Mouse (Mus musculus): ENCODE data around the gene Hus1. TPM values are rescaled to one million over a fixed set of nuclear protein-coding genes. Genes with fewer than 3 reads are reported as not detected.
A peak's percentile ranks its signal among the peaks of the same experiment; 100 is the strongest.

The Hus1 gene
- polyA plus RNA-seq, 1 experiment from 2014 or later = 11.9 TPM

DNA sequence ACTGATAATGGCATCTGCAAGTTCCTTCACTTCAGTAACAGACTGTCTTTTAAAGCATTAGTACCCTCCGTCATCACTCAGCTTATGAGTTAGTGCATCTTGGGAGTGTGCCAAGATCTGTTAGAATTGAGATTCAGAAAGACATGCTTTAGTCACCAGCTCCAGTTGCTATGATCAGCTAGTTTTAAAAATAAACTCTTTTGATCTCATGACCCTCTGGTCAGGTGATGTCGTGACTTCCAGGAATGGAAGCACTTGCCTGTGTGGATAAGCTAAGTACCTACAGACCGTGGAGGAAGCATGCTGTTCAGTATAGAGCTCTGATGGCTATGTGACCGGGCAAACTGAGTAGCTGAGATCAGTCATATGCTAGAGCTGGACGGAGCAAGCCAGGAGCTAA, 36.1 kb upstream of the Hus1 start:
- Histone ChIP-seq H3K9ac (replicated peaks; ENCODE audit: low read length) (no peak overlapping the region), H3K27me3 (ENCODE audit: control insufficient read depth, insufficient read depth, low read length) (peaks cover 8% of the 10 kb centered on the region; the same call in 1 of the 2 replicates), H3K36me3 (ENCODE audit: control insufficient read depth, insufficient read depth, low read length) (no peaks in the 10 kb centered on the region), H3K4me3 (replicated peaks; ENCODE audit: low read depth, low read length) (no peak overlapping the region), H3K4me2 (ENCODE audit: low read length) (no peak overlapping the region), H3K27ac (replicated peaks; ENCODE audit: low read depth, low read length) (no peak overlapping the region), H3K9me3 (ENCODE audit: control insufficient read depth, low read length) (no peaks in the 10 kb centered on the region), H3K4me1 (ENCODE audit: control insufficient read depth, insufficient read depth, low read length) (peaks cover 9% of the 10 kb centered on the region; the same call in 1 of the 2 replicates)
- ATAC-seq (ENCODE audit: low FRiP score, low TSS enrichment) = no peak
- DNase-seq = no peak
- WGBS = 83% methylated on average over 5 of the region's 5 CpGs

GRCm38 (mm10) chr11:9046546-9046945, 35.6 kb upstream of the Hus1 start:
- Histone ChIP-seq H3K9ac (replicated peaks; ENCODE audit: low read length) (no peak overlapping the region), H3K27ac (replicated peaks; ENCODE audit: low read depth, low read length) (no peak overlapping the region), H3K36me3 (ENCODE audit: control insufficient read depth, insufficient read depth, low read length) (no peaks in the 10 kb centered on the region), H3K9me3 (ENCODE audit: control insufficient read depth, low read length) (no peaks in the 10 kb centered on the region), H3K4me2 (ENCODE audit: low read length) (no peak overlapping the region), H3K4me3 (replicated peaks; ENCODE audit: low read depth, low read length) (no peak overlapping the region), H3K4me1 (ENCODE audit: control insufficient read depth, insufficient read depth, low read length) (peaks cover 9% of the 10 kb centered on the region; the same call in 1 of the 2 replicates), H3K27me3 (ENCODE audit: control insufficient read depth, insufficient read depth, low read length) (peaks cover 8% of the 10 kb centered on the region; the same call in 1 of the 2 replicates)
- 93% methylated on average over 2 of the region's 2 CpGs for WGBS
- DNase-seq (no peak), ATAC-seq (ENCODE audit: low FRiP score, low TSS enrichment) (no peak)

DNA sequence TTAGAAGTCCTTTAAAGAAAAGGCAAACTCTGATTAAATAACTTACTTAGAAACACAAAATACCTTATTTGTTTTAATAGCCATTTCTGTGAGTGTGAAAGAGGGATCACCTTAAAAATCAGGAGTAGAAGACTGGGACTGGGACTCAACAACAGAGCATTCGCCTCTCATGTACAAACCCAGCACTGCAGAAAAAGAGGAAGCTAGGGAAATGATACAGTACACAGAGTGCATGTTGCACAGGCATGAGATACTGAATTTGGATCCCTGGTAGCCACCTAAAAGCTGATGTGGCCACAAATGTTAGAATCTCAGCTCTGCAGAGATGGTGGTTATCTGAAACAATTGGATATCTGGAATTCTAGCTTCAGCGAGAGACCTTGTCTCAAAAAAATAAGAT, 20.5 kb upstream of the Hus1 start:
- DNase-seq (no peak), ATAC-seq (ENCODE audit: low FRiP score, low TSS enrichment) (no peak)
- WGBS = 85% methylated on average over 2 of the region's 2 CpGs

GRCm38 (mm10) chr11:9025211-9025610, 14.2 kb upstream of the Hus1 start:
- Histone ChIP-seq H3K27me3 (ENCODE audit: control insufficient read depth, insufficient read depth, low read length) (no peaks in the 10 kb centered on the region), H3K4me1 (ENCODE audit: control insufficient read depth, insufficient read depth, low read length) (no peaks in the 10 kb centered on the region), H3K36me3 (ENCODE audit: control insufficient read depth, insufficient read depth, low read length) (no peaks in the 10 kb centered on the region), H3K4me2 (ENCODE audit: low read length) (no peak overlapping the region), H3K9me3 (ENCODE audit: control insufficient read depth, low read length) (no peaks in the 10 kb centered on the region), H3K4me3 (replicated peaks; ENCODE audit: low read depth, low read length) (no peak overlapping the region), H3K27ac (replicated peaks; ENCODE audit: low read depth, low read length) (no peak overlapping the region), H3K9ac (replicated peaks; ENCODE audit: low read length) (no peak overlapping the region)
- WGBS = 79% methylated on average over 3 of the region's 3 CpGs
- ATAC-seq (ENCODE audit: low FRiP score, low TSS enrichment) (no peak), DNase-seq (no peak)

More for the DNA sequence above, 20.5 kb upstream of the Hus1 start:
- Histone ChIP-seq H3K4me2 (ENCODE audit: low read length) (no peak overlapping the region), H3K27me3 (ENCODE audit: control insufficient read depth, insufficient read depth, low read length) (no peaks in the 10 kb centered on the region), H3K36me3 (ENCODE audit: control insufficient read depth, insufficient read depth, low read length) (no peaks in the 10 kb centered on the region), H3K4me3 (replicated peaks; ENCODE audit: low read depth, low read length) (no peak overlapping the region), H3K9me3 (ENCODE audit: control insufficient read depth, low read length) (no peaks in the 10 kb centered on the region), H3K9ac (replicated peaks; ENCODE audit: low read length) (no peak overlapping the region), H3K4me1 (ENCODE audit: control insufficient read depth, insufficient read depth, low read length) (no peaks in the 10 kb centered on the region), H3K27ac (replicated peaks; ENCODE audit: low read depth, low read length) (no peak overlapping the region)

DNA sequence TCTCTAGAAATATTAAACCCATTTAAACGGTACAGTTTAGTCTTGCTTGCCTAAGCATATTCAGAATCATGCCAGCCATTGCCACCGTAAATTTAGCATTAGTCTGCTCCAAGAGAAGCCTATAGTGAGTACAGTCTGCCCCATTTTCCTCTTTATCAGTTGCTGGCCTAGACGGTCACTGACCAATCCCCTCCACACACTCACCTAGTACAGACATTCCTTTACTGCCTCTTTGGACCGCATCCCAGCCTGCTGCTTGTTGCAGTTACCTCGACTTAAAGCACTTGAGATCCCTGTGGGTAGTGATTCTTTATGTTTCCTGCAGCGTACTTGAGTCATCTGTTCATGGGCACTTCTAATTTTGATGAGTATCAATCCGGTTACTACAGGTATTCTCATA, 13.8 kb upstream of the Hus1 start:
- Histone ChIP-seq H3K27ac (replicated peaks; ENCODE audit: low read depth, low read length) (no peak overlapping the region), H3K27me3 (ENCODE audit: control insufficient read depth, insufficient read depth, low read length) (no peaks in the 10 kb centered on the region), H3K4me3 (replicated peaks; ENCODE audit: low read depth, low read length) (no peak overlapping the region), H3K4me1 (ENCODE audit: control insufficient read depth, insufficient read depth, low read length) (no peaks in the 10 kb centered on the region), H3K4me2 (ENCODE audit: low read length) (no peak overlapping the region), H3K9ac (replicated peaks; ENCODE audit: low read length) (no peak overlapping the region), H3K36me3 (ENCODE audit: control insufficient read depth, insufficient read depth, low read length) (no peaks in the 10 kb centered on the region), H3K9me3 (ENCODE audit: control insufficient read depth, low read length) (no peaks in the 10 kb centered on the region)
- 80% methylated on average over 7 of the region's 7 CpGs for WGBS
- ATAC-seq (ENCODE audit: low FRiP score, low TSS enrichment) = no peak
- no peak for DNase-seq

DNA sequence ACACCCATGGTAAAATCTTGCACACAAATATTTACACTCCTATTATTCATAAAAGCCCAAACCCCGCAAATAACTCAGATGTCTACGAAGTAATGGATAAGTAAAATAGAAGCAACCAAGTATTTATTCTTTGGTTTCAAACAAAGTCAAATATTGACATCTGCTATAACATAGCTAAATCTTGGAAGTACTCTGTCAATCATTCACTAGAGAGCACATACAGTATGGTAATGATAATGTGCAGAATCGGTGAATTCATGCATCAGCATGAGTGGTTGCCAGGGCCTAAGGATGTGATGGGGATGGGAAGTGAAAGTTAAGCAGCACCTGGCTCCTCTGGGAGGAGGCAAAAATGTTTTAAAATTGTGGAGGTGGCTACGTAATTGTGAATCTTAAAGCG, 9.2 kb upstream of the Hus1 start:
- H3K27me3 ChIP-seq (ENCODE audit: control insufficient read depth, insufficient read depth, low read length) = no peaks in the 10 kb centered on the region
- H3K9me3 ChIP-seq (ENCODE audit: control insufficient read depth, low read length) = no peaks in the 10 kb centered on the region
- H3K36me3 ChIP-seq (ENCODE audit: control insufficient read depth, insufficient read depth, low read length) = no peaks in the 10 kb centered on the region
- no peak overlapping the region for H3K4me2 ChIP-seq (ENCODE audit: low read length)
- no peak overlapping the region for H3K4me3 ChIP-seq (replicated peaks; ENCODE audit: low read depth, low read length)
- H3K4me1 ChIP-seq (ENCODE audit: control insufficient read depth, insufficient read depth, low read length) = no peaks in the 10 kb centered on the region
- WGBS = 92% methylated on average over 5 of the region's 5 CpGs
- DNase-seq = no peak
- ATAC-seq (ENCODE audit: low FRiP score, low TSS enrichment) = no peak
- H3K27ac ChIP-seq (replicated peaks; ENCODE audit: low read depth, low read length) = no peak overlapping the region
- H3K9ac ChIP-seq (replicated peaks; ENCODE audit: low read length) = no peak overlapping the region

DNA sequence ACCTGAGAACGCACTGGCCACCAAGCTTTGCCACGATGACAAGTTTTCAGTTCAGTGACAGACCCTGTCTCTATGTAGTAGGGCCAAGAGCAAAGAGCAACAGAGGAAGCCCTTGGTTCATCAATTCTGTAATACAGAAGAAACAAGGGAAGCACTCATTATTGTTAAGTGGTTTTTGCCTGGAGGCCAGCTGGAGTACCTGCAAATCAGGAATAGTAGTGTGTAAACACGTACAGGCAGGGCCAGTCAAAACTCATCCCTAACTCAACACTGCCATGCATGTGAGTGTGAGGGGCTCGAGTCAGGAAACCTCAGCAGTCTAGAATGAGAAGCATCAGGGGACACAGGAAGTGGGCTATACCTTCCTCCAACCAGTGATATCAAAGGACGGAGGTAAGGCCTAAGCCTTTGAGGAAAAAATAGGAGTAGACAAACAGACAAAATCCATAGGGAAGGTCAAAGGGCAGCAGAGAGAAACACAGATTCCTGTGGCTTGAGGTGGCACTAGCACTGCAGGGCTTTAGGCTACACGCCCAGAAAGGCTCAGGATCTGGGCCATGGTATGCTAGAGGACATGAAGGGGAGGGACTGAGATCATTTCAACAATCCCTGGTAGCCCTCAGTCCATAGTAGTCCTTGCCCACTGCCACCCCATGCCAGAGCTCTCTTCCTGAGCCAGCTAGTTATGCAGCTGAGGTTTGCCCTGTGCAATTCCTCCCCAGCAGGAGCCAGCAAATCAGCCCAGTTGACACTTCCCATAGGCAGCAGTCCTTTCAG, 7.7 kb upstream of the Hus1 start:
- Histone ChIP-seq H3K9me3 (ENCODE audit: control insufficient read depth, low read length) (no peaks in the 10 kb centered on the region), H3K4me2 (ENCODE audit: low read length) (no peak overlapping the region), H3K27me3 (ENCODE audit: control insufficient read depth, insufficient read depth, low read length) (no peaks in the 10 kb centered on the region), H3K9ac (replicated peaks; ENCODE audit: low read length) (no peak overlapping the region), H3K4me1 (ENCODE audit: control insufficient read depth, insufficient read depth, low read length) (no peaks in the 10 kb centered on the region), H3K4me3 (replicated peaks; ENCODE audit: low read depth, low read length) (no peak overlapping the region), H3K27ac (replicated peaks; ENCODE audit: low read depth, low read length) (no peak overlapping the region), H3K36me3 (ENCODE audit: control insufficient read depth, insufficient read depth, low read length) (no peaks in the 10 kb centered on the region)
- no peak for ATAC-seq (ENCODE audit: low FRiP score, low TSS enrichment)
- DNase-seq = no peak
- 80% methylated on average over 6 of the region's 6 CpGs for WGBS

DNA sequence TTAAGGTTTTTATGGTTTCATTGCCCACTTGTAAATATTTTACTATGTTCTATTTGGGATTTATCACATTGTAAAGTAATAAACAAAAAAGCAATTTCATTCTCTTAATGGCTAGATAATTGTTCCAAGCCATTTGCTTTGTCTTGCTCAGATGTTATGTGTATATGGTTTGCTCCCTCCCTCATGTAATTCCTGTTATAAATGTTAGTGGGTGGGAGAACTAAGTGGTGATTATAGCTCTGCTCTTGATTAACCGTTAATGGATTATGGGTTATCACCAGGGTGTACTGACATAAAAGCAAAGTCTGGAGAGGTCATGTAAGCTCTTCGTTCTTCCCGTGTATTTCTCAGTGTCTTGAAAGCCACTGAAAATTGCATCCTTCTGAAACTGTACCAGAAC, 3.7 kb upstream of the Hus1 start:
- WGBS = 90% methylated on average over 3 of the region's 3 CpGs

DNA sequence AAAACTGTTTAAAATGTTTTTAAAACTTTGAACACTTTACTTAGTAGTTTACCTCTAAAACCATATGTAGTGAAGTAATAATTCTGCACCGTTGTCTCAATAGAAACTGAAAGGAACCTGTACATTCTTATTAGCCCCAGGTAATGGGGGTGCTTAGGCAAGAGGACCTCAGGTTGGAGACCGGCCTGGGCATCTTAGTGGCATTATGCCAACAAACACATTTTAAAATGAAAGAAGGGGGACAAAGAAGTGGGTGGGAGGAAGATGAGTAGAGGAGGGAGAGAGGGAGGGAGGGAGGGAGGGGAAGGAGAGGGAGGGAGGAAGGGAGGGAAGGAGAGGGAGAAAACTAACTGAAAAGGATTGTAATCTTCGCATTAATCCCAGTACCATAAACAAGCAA, 357 bp upstream of the Hus1 start:
- ATAC-seq (ENCODE audit: low FRiP score, low TSS enrichment) (peak; percentile 40), DNase-seq (no peak)
- no peaks in the 10 kb centered on the region for H3K27me3 ChIP-seq (ENCODE audit: control insufficient read depth, insufficient read depth, low read length)
- H3K9ac ChIP-seq (replicated peaks; ENCODE audit: low read length) = peak overlapping the region; percentile 79
- no peak overlapping the region for H3K27ac ChIP-seq (replicated peaks; ENCODE audit: low read depth, low read length)
- 0 out of 2 replicates have a peak, but pooled peaks cover 4% of the 10 kb centered on the region for H3K36me3 ChIP-seq (ENCODE audit: control insufficient read depth, insufficient read depth, low read length)
- WGBS = under 1% methylated on average over 3 of the region's 3 CpGs
- H3K9me3 ChIP-seq (ENCODE audit: control insufficient read depth, low read length) = no peaks in the 10 kb centered on the region
- peak overlapping the region; percentile 66 for H3K4me3 ChIP-seq (replicated peaks; ENCODE audit: low read depth, low read length)
- peak overlapping the region; percentile 80 for H3K4me2 ChIP-seq (ENCODE audit: low read length)
- peaks cover 8% of the 10 kb centered on the region; the same call in 1 of the 2 replicates for H3K4me1 ChIP-seq (ENCODE audit: control insufficient read depth, insufficient read depth, low read length)

More for the DNA sequence above, 3.7 kb upstream of the Hus1 start:
- Histone ChIP-seq H3K9me3 (ENCODE audit: control insufficient read depth, low read length) (no peaks in the 10 kb centered on the region), H3K4me2 (ENCODE audit: low read length) (no peak overlapping the region), H3K9ac (replicated peaks; ENCODE audit: low read length) (no peak overlapping the region), H3K36me3 (ENCODE audit: control insufficient read depth, insufficient read depth, low read length) (no peaks in the 10 kb centered on the region), H3K4me3 (replicated peaks; ENCODE audit: low read depth, low read length) (no peak overlapping the region), H3K27me3 (ENCODE audit: control insufficient read depth, insufficient read depth, low read length) (no peaks in the 10 kb centered on the region), H3K4me1 (ENCODE audit: control insufficient read depth, insufficient read depth, low read length) (peaks cover 6% of the 10 kb centered on the region; the same call in 1 of the 2 replicates), H3K27ac (replicated peaks; ENCODE audit: low read depth, low read length) (no peak overlapping the region)
- ATAC-seq (ENCODE audit: low FRiP score, low TSS enrichment) (no peak), DNase-seq (no peak)
